Mouse (Mus musculus): ENCODE measurements around the gene Pax5. TPM values are rescaled to one million over a fixed set of nuclear protein-coding genes. Genes with fewer than 3 reads are reported as not detected.

Pax5 gene
- total RNA-seq, 2 experiments from 2014 or later, result 0.59 to 1.0 TPM

DNA sequence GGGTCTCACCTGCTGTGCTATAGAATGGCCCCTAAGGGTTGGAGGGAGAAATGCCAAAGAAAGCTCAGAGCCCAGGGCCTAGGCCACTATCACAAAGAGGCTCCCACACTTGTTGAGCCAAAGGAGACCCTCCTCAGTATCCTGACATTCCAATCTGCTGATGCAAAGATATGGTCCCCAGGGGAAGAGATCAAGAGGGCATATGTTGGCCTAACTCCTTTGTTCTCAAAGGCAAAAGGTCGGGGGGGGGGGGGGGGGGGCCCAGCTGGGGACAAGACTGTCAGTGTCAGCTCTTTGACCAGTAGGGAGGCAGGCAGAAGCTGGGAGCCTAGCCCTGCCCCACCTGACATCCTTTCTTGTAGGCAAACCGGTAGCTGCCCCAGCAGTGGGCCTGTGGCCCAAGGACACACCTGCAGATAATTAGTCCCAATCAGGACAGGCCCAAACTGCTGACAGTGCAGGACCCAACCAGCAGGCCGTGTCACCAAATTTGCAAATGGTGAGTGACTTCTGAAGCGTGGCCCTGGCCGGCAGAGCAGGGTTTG, 108.0 kb downstream of the Pax5 start:
- DNase-seq (ENCODE audit: low spot score in 2 of 2), result no peak

DNA sequence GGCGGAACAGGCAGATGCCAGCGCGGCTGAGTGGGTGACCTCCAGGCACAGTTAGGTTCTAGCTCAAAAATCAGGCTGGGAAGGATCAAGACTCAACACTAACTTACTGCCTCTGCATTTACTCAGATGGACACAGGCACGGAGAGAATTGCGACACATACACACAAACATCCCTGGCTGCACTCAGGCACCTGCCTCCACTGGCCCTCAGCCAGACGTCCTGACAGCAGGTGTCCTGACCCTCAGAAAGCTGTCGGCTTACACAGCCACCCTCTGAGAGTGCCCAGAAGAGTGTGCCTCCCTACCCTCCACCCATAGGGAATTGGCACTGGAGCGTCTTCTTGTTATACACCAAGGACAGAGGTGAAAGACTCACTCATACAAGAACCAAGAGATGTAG, 108.9 kb downstream of the Pax5 start:
- DNase-seq (ENCODE audit: low spot score in 2 of 2), result no peak

- no peak for DNase-seq (ENCODE audit: low spot score in 2 of 2)
Observed at GRCm38 (mm10) chr4:44600875-44601274, 109.4 kb downstream of the Pax5 start.

GRCm38 (mm10) chr4:44597965-44598364, 112.3 kb downstream of the Pax5 start:
- no peak for DNase-seq (ENCODE audit: low spot score in 2 of 2)

GRCm38 (mm10) chr4:44593091-44593490, 117.2 kb downstream of the Pax5 start:
- DNase-seq (ENCODE audit: low spot score in 2 of 2), result no peak

DNA sequence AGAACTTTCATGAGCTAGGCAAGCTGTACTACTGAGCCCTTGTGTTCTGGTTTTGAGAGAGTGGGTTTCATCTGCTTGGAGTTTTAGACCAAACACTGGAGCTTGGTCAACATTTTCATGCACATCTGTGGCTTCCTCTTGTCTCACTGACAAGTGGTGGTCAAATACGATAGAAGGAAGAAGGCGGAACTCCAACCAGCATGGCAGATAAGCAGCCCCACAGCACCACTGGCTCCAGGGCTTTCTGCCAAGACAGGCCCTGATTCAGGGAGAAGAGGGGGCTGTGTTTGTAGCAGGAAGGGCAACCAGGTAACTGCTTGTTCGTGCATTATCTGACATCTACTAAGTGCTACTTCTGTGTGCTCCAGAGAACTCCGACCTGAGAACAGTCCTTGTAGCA, 127.6 kb downstream of the Pax5 start:
- DNase-seq (ENCODE audit: low spot score in 2 of 2), result no peak

DNA sequence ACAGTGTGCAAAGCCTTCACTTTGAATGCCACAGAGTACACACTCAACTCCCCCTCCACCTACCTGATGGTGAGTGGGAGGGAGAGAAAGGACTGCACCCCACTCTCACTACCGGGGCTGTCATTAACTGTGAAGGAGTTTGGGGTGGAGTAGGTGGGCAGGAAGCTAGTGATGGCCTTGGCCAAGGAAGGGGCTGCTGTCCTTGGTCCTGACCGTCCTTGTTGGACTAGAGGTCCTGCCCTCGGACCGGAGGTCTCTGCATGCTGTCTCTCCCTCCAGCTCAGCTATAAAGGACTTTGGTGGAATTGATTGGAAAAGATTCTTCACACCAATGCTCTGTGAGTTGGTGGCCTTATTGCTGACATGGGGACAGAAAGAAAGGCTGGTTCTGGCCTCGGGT, 131.7 kb downstream of the Pax5 start:
- no peak for DNase-seq (ENCODE audit: low spot score in 2 of 2)

- peak; percentile 12 to 22 for DNase-seq (ENCODE audit: low spot score in 2 of 2)
Observed at GRCm38 (mm10) chr4:44577293-44577692, 133.0 kb downstream of the Pax5 start.

- DNase-seq (ENCODE audit: low spot score in 2 of 2), result no peak
Observed at GRCm38 (mm10) chr4:44576786-44577185, 133.5 kb downstream of the Pax5 start.

- no peak for DNase-seq (ENCODE audit: low spot score in 2 of 2)
Observed at GRCm38 (mm10) chr4:44573017-44573416, 137.3 kb downstream of the Pax5 start.

GRCm38 (mm10) chr4:44572373-44572772, 137.9 kb downstream of the Pax5 start:
- no peak for DNase-seq (ENCODE audit: low spot score in 2 of 2)

- DNase-seq (ENCODE audit: low spot score in 2 of 2), result no peak
Observed at GRCm38 (mm10) chr4:44569138-44569537, 141.1 kb downstream of the Pax5 start.

GRCm38 (mm10) chr4:44568666-44569065, 141.6 kb downstream of the Pax5 start:
- DNase-seq (ENCODE audit: low spot score in 2 of 2), result no peak

GRCm38 (mm10) chr4:44566401-44566800, 143.9 kb downstream of the Pax5 start:
- no peak for DNase-seq (ENCODE audit: low spot score in 2 of 2)

DNA sequence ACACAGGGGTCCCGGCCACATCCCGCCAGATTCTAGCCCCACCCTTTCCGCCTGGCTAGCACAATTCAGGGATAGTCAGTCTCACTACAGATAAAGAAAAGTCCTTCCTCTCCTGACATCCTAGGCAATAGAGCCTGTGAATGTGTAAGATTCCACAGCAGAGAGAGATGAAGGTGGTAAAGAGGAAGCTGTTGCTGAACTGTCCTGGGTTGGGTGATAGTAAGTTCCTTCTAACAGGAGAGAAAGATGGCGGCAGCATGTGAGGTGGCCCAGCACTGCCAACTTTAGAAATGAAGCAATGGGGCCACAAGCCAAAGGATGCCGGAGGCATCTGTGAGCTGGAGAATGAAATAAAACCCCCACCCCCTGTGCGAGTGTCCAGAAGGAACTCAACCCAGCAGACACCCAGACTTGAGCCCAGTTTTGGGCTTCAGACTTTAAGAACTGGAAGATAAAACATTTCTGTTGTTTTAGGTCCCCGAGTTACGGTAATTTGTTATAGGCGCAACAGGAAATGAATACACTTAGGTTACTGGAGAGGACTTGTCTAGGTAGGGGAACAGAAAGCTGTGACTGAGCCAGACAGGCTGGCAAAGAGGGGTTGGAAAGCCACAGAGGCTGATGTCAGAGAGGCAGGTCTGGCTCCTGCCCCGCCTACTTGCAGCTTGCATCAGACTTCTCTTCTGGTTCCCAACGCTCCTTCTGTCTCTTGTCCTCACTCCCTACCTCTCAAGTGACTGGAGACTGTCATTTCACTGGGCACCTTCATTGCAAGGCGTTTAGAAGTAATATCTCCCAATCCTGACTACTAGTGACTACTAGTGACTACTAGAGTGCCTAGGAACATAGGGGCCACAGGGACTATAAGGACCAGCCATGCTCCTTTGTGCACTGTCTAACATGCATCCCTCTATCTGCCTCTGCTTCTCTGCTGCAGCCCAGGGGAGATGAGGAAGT, 144.9 kb downstream of the Pax5 start:
- no peak for DNase-seq (ENCODE audit: low spot score in 2 of 2)

DNA sequence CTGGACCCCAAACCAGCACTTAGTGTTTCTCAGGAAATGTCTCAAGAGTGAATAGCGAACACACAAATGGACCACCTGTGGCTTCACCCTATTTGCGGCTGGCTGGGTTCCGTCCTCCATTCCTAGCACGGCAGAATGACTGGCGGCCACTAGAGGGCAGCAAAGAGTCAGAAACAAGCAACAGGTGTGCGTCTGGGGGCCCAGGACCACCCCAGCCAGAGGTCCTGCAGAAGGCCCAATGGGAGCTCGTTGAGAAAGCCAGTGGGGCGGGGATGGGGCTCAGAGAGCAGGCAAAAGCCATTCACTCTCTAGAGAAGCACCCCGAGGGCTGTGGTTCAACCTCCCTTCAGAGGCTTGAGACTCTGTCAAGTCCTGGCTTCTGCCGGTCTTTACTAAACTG, 145.7 kb downstream of the Pax5 start:
- peak; percentile 46 to 53 for DNase-seq (ENCODE audit: low spot score in 2 of 2)

GRCm38 (mm10) chr4:44560956-44561355, 149.3 kb downstream of the Pax5 start:
- no peak for DNase-seq (ENCODE audit: low spot score in 2 of 2)

- no peak for DNase-seq (ENCODE audit: low spot score in 2 of 2)
Observed at GRCm38 (mm10) chr4:44558564-44558955, 151.7 kb downstream of the Pax5 start.

- peak; percentile 20 to 32 for DNase-seq (ENCODE audit: low spot score in 2 of 2)
Observed at GRCm38 (mm10) chr4:44557815-44558563, 152.3 kb downstream of the Pax5 start.

DNA sequence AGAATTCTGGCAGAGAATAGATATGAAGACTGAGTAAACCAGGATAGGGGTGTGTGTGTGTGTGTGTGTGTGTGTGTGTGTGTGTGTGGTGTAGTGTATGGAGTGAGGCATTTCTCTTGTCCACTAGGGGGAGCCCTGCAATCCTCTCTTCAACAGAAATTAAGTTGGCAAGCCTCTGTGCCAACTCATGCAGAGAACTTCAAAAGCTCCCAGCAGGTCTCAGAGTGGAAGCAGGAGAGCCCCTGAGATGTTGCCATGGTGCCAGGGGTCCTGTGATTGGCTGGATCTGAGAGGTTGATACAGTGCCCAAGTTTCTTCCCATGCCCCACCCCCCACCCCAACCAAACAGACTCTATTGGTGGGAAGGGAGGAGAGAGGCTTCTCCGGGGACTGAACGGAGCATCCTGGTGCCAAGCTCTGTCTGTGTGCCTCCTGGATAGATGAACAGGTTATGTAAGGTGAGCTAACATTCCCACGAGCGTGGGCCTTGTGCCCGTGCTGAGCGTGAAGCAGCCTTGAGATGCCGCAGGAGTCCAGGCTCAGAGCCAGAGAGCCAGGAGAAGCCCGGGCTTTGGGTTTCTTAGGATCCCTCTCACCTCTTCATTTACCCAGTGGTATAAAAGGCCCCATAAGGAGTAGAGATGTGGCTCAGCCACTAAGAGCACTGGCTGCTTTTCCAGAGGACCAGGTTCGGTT, 153.6 kb downstream of the Pax5 start:
- no peak for DNase-seq (ENCODE audit: low spot score in 2 of 2)

GRCm38 (mm10) chr4:44555576-44555975, 154.7 kb downstream of the Pax5 start:
- DNase-seq (ENCODE audit: low spot score in 2 of 2), result no peak
